ENCODE assay signal across 8 mouse cellular contexts in the genomic region with DNA sequence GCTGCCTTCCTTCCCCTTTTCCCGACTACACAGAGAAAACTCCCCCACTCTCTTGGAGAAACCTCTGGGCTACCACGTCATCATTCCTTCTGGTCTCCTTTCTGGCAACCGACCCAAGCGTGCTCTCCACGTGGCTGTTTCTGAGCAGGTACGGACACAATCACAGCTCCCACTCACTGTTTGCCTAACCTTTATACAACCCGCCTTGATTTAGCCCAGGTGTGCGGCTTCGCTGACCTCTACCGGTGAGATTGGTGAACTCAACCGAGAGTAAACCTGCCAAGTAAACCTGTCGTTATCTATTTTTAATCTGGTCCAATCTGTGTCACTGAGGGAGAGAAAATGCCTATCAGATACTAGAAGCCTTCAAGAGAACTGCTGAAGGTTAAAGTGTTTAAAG.
DNase-seq lines count a peak whose midpoint lies in the region; ATAC-seq and TF ChIP-seq lines count a peak whose summit lies in the region.
"Had no signal": no experiment of that assay in that cellular context is flagged by ENCODE, and none has a peak within 500 bp of the region (broad histone marks: within the 10 kb centered on the region; RNA-seq: fewer than 3 reads in every experiment).

No protein-coding gene starts in this region.

- no peak overlapping the region for H3K4me3 ChIP-seq in intestine, postnatal 0 days (ENCODE audit: low read depth, low read length)
- H3K4me3 ChIP-seq in small intestine, adult 2 months (ENCODE audit: low read depth, low read length): no peak overlapping the region
- H3K4me3 ChIP-seq: midbrain, embryonic 12.5 days had no signal

- H3K27me3 ChIP-seq in intestine, postnatal 0 days (replicated peaks; ENCODE audit: control insufficient read depth, insufficient read depth, low read length): 0 out of 2 replicates have a peak, but pooled peaks cover 3% of the 10 kb centered on the region
- no peaks in the 10 kb centered on the region for H3K27me3 ChIP-seq in small intestine, adult 2 months (ENCODE audit: control insufficient read depth, insufficient read depth, low read length)
- H3K27me3 ChIP-seq: midbrain, embryonic 12.5 days had no signal

- no peaks in the 10 kb centered on the region for H3K36me3 ChIP-seq in intestine, postnatal 0 days (ENCODE audit: control insufficient read depth, insufficient read depth)
- H3K36me3 ChIP-seq in small intestine, adult 2 months (ENCODE audit: control insufficient read depth, insufficient read depth, low read length): no peaks in the 10 kb centered on the region
- H3K36me3 ChIP-seq: midbrain, embryonic 12.5 days had no signal

- H3K4me2 ChIP-seq in intestine, postnatal 0 days (replicated peaks; ENCODE audit: low read depth): no peak overlapping the region
- H3K4me2 ChIP-seq: midbrain, embryonic 12.5 days had no signal

- 10% methylated on average over 12 of the region's 12 CpGs for WGBS in intestine, postnatal 0 days
- WGBS in small intestine, adult 2 months: 10% methylated on average over 12 of the region's 12 CpGs

- peak; percentile 77 for TF ChIP-seq CTCF in intestine, postnatal 0 days (IDR thresholded peaks at IDR 0.05; ENCODE audit: low read depth)
- peak; percentile 25; the same call in 1 of the 2 replicates for TF ChIP-seq CTCF in small intestine, adult 2 months (IDR thresholded peaks at IDR 0.05; ENCODE audit: extremely low read depth, insufficient read length, insufficient replicate concordance, low read depth, low read length)

- ATAC-seq in intestine, postnatal 0 days: peak; percentile 59

- H3K4me1 ChIP-seq in intestine, postnatal 0 days (replicated peaks; ENCODE audit: control insufficient read depth, insufficient read depth, low read length): no peaks in the 10 kb centered on the region
- H3K4me1 ChIP-seq in small intestine, adult 2 months (ENCODE audit: control insufficient read depth, insufficient read depth, insufficient read length, low read length): no peaks in the 10 kb centered on the region
- H3K4me1 ChIP-seq: midbrain, embryonic 12.5 days had no signal

- H3K27ac ChIP-seq in intestine, postnatal 0 days (ENCODE audit: low read depth, low read length): no peak overlapping the region
- no peak overlapping the region for H3K27ac ChIP-seq in small intestine, adult 2 months (ENCODE audit: insufficient read depth, low read depth, low read length)
- H3K27ac ChIP-seq: midbrain, embryonic 12.5 days had no signal

- no peak for TF ChIP-seq POLR2A in small intestine, adult 2 months (IDR thresholded peaks at IDR 0.05; ENCODE audit: low read depth, low read length)

- DNase-seq in lung, postnatal 36 days: peak; percentile 0
- DNase-seq in lung, postnatal 25 days (ENCODE audit: low spot score): no peak
- DNase-seq in embryo, embryonic 10.5 days (ENCODE audit: low spot score): peak; percentile 17
- no peak for DNase-seq in layer of hippocampus, postnatal 10 days (ENCODE audit: low spot score in 2 of 2)
- DNase-seq in thymus, postnatal 4 days: no peak

- no peaks in the 10 kb centered on the region for H3K9me3 ChIP-seq in intestine, postnatal 0 days (ENCODE audit: control insufficient read depth)
- H3K9me3 ChIP-seq: midbrain, embryonic 12.5 days had no signal

- H3K9ac ChIP-seq in intestine, postnatal 0 days (ENCODE audit: low read depth, low read length): no peak overlapping the region
- H3K9ac ChIP-seq: midbrain, embryonic 12.5 days had no signal

Comparison
In these comparisons a context has a peak if more than half of its experiments do, and no peak if none do; other contexts are left out.
1. DNase-seq: peak in lung, postnatal 36 days (single experiment) and embryo, embryonic 10.5 days (single experiment); none in lung, postnatal 25 days (single experiment), layer of hippocampus, postnatal 10 days (0 of 2) and thymus, postnatal 4 days (single experiment).